Mouse (Mus musculus) MEL (cell line): Measurements from ENCODE around the gene Slc22a5. TPM values are rescaled to one million over a fixed set of nuclear protein-coding genes. Genes with fewer than 3 reads are reported as not detected.
A peak's percentile ranks its signal among the peaks of the same experiment; 100 is the strongest.

Source experiments
- DNase-seq: peaks from one replicate; pipeline ENCODE4 v3.0.0; 2011; ENCODE audit warnings: low read depth, low spot score
- H3K27ac ChIP-seq: 2 replicates; pipeline ENCODE4 v1.5.1; 2012; ENCODE audit warnings: low read depth, mild to moderate bottlenecking, control low read depth, low read length, moderate library complexity; ENCODE audit not compliant: control insufficient read depth
- H3K27me3 ChIP-seq, 2 experiments: fragments of 150-350 bp in 1 of 2; sonication (generic) in 1 of 2; 2 replicates each; pipeline ENCODE4 v1.6.1; 2012; ENCODE audit warnings: low read length in 2 of 2, mild to moderate bottlenecking in 2 of 2, improper control_type of control experiment in 1 of 2, moderate library complexity in 1 of 2; ENCODE audit not compliant: insufficient read depth in 2 of 2, control insufficient read depth in 1 of 2
- H3K36me3 ChIP-seq, 2 experiments: 2 replicates each; pipeline ENCODE4 v1.6.1; 2012 to 2014; ENCODE audit warnings: low read length in 2 of 2, improper control_type of control experiment in 1 of 2, inconsistent platforms in 1 of 2, mild to moderate bottlenecking in 1 of 2; ENCODE audit not compliant: insufficient read depth in 2 of 2, control insufficient read depth in 1 of 2
- H3K4me1 ChIP-seq, 2 experiments: fragments of 150-350 bp in 1 of 2; sonication (generic) in 1 of 2; 2 replicates each; pipeline ENCODE4 v1.6.1; 2012; ENCODE audit warnings: low read length in 2 of 2, improper control_type of control experiment in 1 of 2, mild to moderate bottlenecking in 1 of 2; ENCODE audit not compliant: insufficient read depth in 2 of 2, control insufficient read depth in 1 of 2
- H3K4me3 ChIP-seq, 2 experiments: fragments of 150-350 bp in 1 of 2; sonication (generic) in 1 of 2; 2 replicates each; pipeline ENCODE4 v1.5.1; 2012; ENCODE audit warnings: low read depth in 2 of 2, low read length in 2 of 2, mild to moderate bottlenecking in 2 of 2, moderate library complexity in 2 of 2, control low read depth in 1 of 2, improper control_type of control experiment in 1 of 2; ENCODE audit not compliant: control insufficient read depth in 1 of 2, insufficient read depth in 1 of 2
- H3K79me2 ChIP-seq: 2 replicates; pipeline ENCODE4 v1.6.1; 2012; ENCODE audit warnings: mild to moderate bottlenecking, low read length, moderate library complexity; ENCODE audit not compliant: control insufficient read depth, poor library complexity, insufficient read depth
- H3K9ac ChIP-seq: 2 replicates; pipeline ENCODE4 v1.6.1; 2012; ENCODE audit warnings: low read depth, mild to moderate bottlenecking, control low read depth, low read length, moderate library complexity; ENCODE audit not compliant: control insufficient read depth, poor library complexity, severe bottlenecking
- H3K9me3 ChIP-seq: fragments of 150-350 bp; sonication (generic); replicated peaks from 2 replicates; pipeline ENCODE4 v1.6.1; 2012; ENCODE audit warnings: mild to moderate bottlenecking, low read length, improper control_type of control experiment, moderate library complexity; ENCODE audit not compliant: insufficient read depth
- CHD1 ChIP-seq: IDR thresholded peaks from 2 replicates; pipeline ENCODE4 v1.6.1; 2012; ENCODE audit warnings: low read depth, mild to moderate bottlenecking, inconsistent platforms, low read length, improper control_type of control experiment
- CHD2 ChIP-seq: IDR thresholded peaks from 2 replicates; pipeline ENCODE4 v1.6.1; 2011; ENCODE audit warnings: low read length, improper control_type of control experiment
- E2F4 ChIP-seq: IDR thresholded peaks from 2 replicates; pipeline ENCODE4 v1.6.1; 2011; ENCODE audit warnings: low read depth, low read length, improper control_type of control experiment, borderline replicate concordance
- ELF1 ChIP-seq: IDR thresholded peaks from 2 replicates; pipeline ENCODE4 v1.6.1; 2014; ENCODE audit warnings: low read depth, mild to moderate bottlenecking, inconsistent platforms, low read length, improper control_type of control experiment, moderate library complexity
- ETS1 ChIP-seq: IDR thresholded peaks from 2 replicates; pipeline ENCODE4 v1.6.1; 2012; ENCODE audit warnings: low read depth, mild to moderate bottlenecking, inconsistent platforms, low read length, improper control_type of control experiment, moderate library complexity
- GABPA ChIP-seq: IDR thresholded peaks from 2 replicates; pipeline ENCODE4 v1.6.1; 2012; ENCODE audit warnings: low read depth, mild to moderate bottlenecking, inconsistent platforms, low read length, improper control_type of control experiment, moderate library complexity
- HCFC1 ChIP-seq: IDR thresholded peaks from 2 replicates; pipeline ENCODE4 v1.6.1; 2012; ENCODE audit warnings: low read depth, mild to moderate bottlenecking, inconsistent platforms, low read length, improper control_type of control experiment, moderate library complexity
- JUND ChIP-seq: IDR thresholded peaks from 2 replicates; pipeline ENCODE4 v1.6.1; 2011; ENCODE audit warnings: low read depth, mild to moderate bottlenecking, improper control_type of control experiment, low read length
- MAFK ChIP-seq: IDR thresholded peaks from 2 replicates; pipeline ENCODE4 v1.6.1; 2011; ENCODE audit warnings: low read depth, mild to moderate bottlenecking, low read length, improper control_type of control experiment, borderline replicate concordance
- MAZ ChIP-seq: IDR thresholded peaks from 2 replicates; pipeline ENCODE4 v1.6.1; 2012; ENCODE audit warnings: low read depth, mild to moderate bottlenecking, inconsistent platforms, low read length, improper control_type of control experiment
- MXI1 ChIP-seq: IDR thresholded peaks from 2 replicates; pipeline ENCODE4 v1.6.1; 2011; ENCODE audit warnings: mild to moderate bottlenecking, low read depth, low read length, improper control_type of control experiment
- MYB ChIP-seq: IDR thresholded peaks from 2 replicates; pipeline ENCODE4 v1.6.1; 2011; ENCODE audit warnings: mild to moderate bottlenecking, low read depth, low read length, improper control_type of control experiment
- MYC ChIP-seq: IDR thresholded peaks from 2 replicates; pipeline ENCODE4 v1.6.1; 2011; ENCODE audit warnings: low read depth, mild to moderate bottlenecking, low read length, improper control_type of control experiment, moderate library complexity
- NELFE ChIP-seq: IDR thresholded peaks from 2 replicates; pipeline ENCODE4 v1.6.1; 2011; ENCODE audit warnings: low read depth, low read length, improper control_type of control experiment
- NRF1 ChIP-seq: IDR thresholded peaks from 2 replicates; pipeline ENCODE4 v1.6.1; 2014; ENCODE audit warnings: low read depth, mild to moderate bottlenecking, inconsistent platforms, low read length, improper control_type of control experiment, moderate library complexity; ENCODE audit not compliant: poor library complexity, insufficient read depth, severe bottlenecking
- POLR2A ChIP-seq, 2 experiments: IDR thresholded peaks; 2 replicates each; pipeline ENCODE4 v1.6.1; 2011 to 2012; ENCODE audit warnings: low read length in 2 of 2, mild to moderate bottlenecking in 2 of 2, control low read depth in 1 of 2, improper control_type of control experiment in 1 of 2, low read depth in 1 of 2, moderate library complexity in 1 of 2; ENCODE audit not compliant: control insufficient read depth in 1 of 2, insufficient read depth in 1 of 2, poor library complexity in 1 of 2
- POLR2AphosphoS5 ChIP-seq: IDR thresholded peaks from 2 replicates; pipeline ENCODE4 v1.6.1; 2012; ENCODE audit warnings: low read depth, borderline replicate concordance, mild to moderate bottlenecking, inconsistent platforms, low read length, moderate library complexity, mixed read lengths
- SIN3A ChIP-seq: IDR thresholded peaks from 2 replicates; pipeline ENCODE4 v1.6.1; 2012; ENCODE audit warnings: low read length, improper control_type of control experiment, inconsistent platforms
- SMC3 ChIP-seq: IDR thresholded peaks from 2 replicates; pipeline ENCODE4 v1.6.1; 2011; ENCODE audit warnings: low read depth, low read length, improper control_type of control experiment
- TAL1 ChIP-seq: IDR thresholded peaks from 2 replicates; pipeline ENCODE4 v1.6.1; 2012; ENCODE audit warnings: mild to moderate bottlenecking, inconsistent platforms, low read length, moderate library complexity, mixed read lengths
- TBP ChIP-seq: IDR thresholded peaks from 2 replicates; pipeline ENCODE4 v1.8.0; 2011; ENCODE audit warnings: low read depth, low read length, improper control_type of control experiment
- TCF12 ChIP-seq: IDR thresholded peaks from 2 replicates; pipeline ENCODE4 v1.6.1; 2014; ENCODE audit warnings: low read depth, mild to moderate bottlenecking, inconsistent platforms, low read length, improper control_type of control experiment, moderate library complexity
- USF1 ChIP-seq: IDR thresholded peaks from 2 replicates; pipeline ENCODE4 v1.6.1; 2014; ENCODE audit warnings: low read depth, mild to moderate bottlenecking, inconsistent platforms, low read length, improper control_type of control experiment, moderate library complexity
- USF2 ChIP-seq, 2 experiments: IDR thresholded peaks; 2 replicates each; pipeline ENCODE4 v1.6.1; 2011 to 2012; ENCODE audit warnings: improper control_type of control experiment in 2 of 2, low read length in 2 of 2, borderline replicate concordance in 1 of 2, inconsistent platforms in 1 of 2, low read depth in 1 of 2, mild to moderate bottlenecking in 1 of 2; ENCODE audit not compliant: insufficient read depth in 1 of 2
- ZC3H11A ChIP-seq: IDR thresholded peaks from 2 replicates; pipeline ENCODE4 v1.6.1; 2012; ENCODE audit warnings: low read depth, mild to moderate bottlenecking, inconsistent platforms, low read length, improper control_type of control experiment
- ZKSCAN1 ChIP-seq: IDR thresholded peaks from 2 replicates; pipeline ENCODE4 v1.6.1; 2012; ENCODE audit warnings: low read depth, mild to moderate bottlenecking, inconsistent platforms, low read length, improper control_type of control experiment, moderate library complexity
- polyA plus RNA-seq, 2 experiments: library from polyadenylated mRNA; stranded (reverse) in 1 of 2; unstranded in 1 of 2; fragments of >175 nt in 1 of 2; fragments of >200 nt in 1 of 2; gene quantifications; 2 replicates each; pipeline versions ENCODE4 v1.2.1 to v1.2.4; 2012; ENCODE audit warnings: low replicate concordance in 2 of 2, low read depth in 1 of 2; ENCODE audit not compliant: insufficient read length in 2 of 2, insufficient read depth in 1 of 2, missing spikeins in 1 of 2
- total RNA-seq: library from RNA; depleted of rRNA; stranded (reverse); fragments of 300-350 nt; gene quantifications from 2 replicates; pipeline ENCODE4 v1.2.3, GENCODE M21; 2012

Slc22a5 gene
- total and polyA plus RNA-seq, 3 experiments = 11.8 to 12.5 TPM; not detected in 1

- Histone ChIP-seq H3K27ac (no peak overlapping the region), H3K4me3 (peak overlapping the region in 1 of 2 experiments; percentile 41; a peak in 2 of 4 replicates), H3K27me3 (no peaks in the 10 kb centered on the region; a peak in 2 of 4 replicates), H3K9me3 (no peaks in the 10 kb centered on the region), H3K36me3 (peaks cover 0 to 1% of the 10 kb centered on the region in 2 experiments; a peak in 2 of 4 replicates), H3K9ac (no peak overlapping the region), H3K4me1 (peaks cover 0 to 7% of the 10 kb centered on the region in 2 experiments; a peak in 2 of 4 replicates), H3K79me2 (no peaks in the 10 kb centered on the region)
- TF ChIP-seq NELFE (no peak), USF1 (no peak), CHD1 (no peak), SIN3A (no peak), MYB (no peak), TAL1 (no peak), MAZ (no peak), MXI1 (no peak), ELF1 (no peak), GABPA (no peak), JUND (no peak), TBP (no peak), ETS1 (no peak), CHD2 (no peak), SMC3 (no peak), POLR2AphosphoS5 (no peak), NRF1 (no peak), ZKSCAN1 (no peak), E2F4 (no peak)
- peak; percentile 21 for DNase-seq
These were observed 70.8 kb downstream of the Slc22a5 start for GRCm38 (mm10) chr11:53820516-53821170.

GRCm38 (mm10) chr11:53819511-53819910, 71.9 kb downstream of the Slc22a5 start:
- Histone ChIP-seq H3K27ac (no peak overlapping the region), H3K9ac (no peak overlapping the region)
- no peak for TF ChIP-seq JUND
- no peak for TF ChIP-seq MYC
- no peak for TF ChIP-seq MAZ
- no peak for TF ChIP-seq TCF12
- no peak for TF ChIP-seq ETS1
- no peak for TF ChIP-seq MAFK
- no peak for TF ChIP-seq TBP
- TF ChIP-seq E2F4 = no peak
- TF ChIP-seq POLR2A (IDR thresholded peaks at IDR 0.05; ENCODE audit: control insufficient read depth in 1 of 2, insufficient read depth in 1 of 2, low read depth in 1 of 2, low read length in 2 of 2, poor library complexity in 1 of 2) = no peak
- TF ChIP-seq SIN3A = no peak
- TF ChIP-seq HCFC1 = no peak
- TF ChIP-seq POLR2AphosphoS5 = no peak
- TF ChIP-seq USF2 (IDR thresholded peaks at IDR 0.05; ENCODE audit: borderline replicate concordance in 1 of 2, insufficient read depth in 1 of 2, low read depth in 1 of 2, low read length in 2 of 2) = no peak
- no peak for TF ChIP-seq GABPA
- no peak for TF ChIP-seq ZC3H11A

More at GRCm38 (mm10) chr11:53819511-53819910, 71.9 kb downstream of the Slc22a5 start:
- Histone ChIP-seq H3K36me3 (no peaks in the 10 kb centered on the region), H3K4me1 (peaks cover 0 to 4% of the 10 kb centered on the region in 2 experiments; a peak in 1 of 4 replicates), H3K79me2 (no peaks in the 10 kb centered on the region), H3K9me3 (no peaks in the 10 kb centered on the region), H3K4me3 (no peak overlapping the region), H3K27me3 (no peaks in the 10 kb centered on the region; a peak in 1 of 4 replicates)
- DNase-seq = no peak
